Mouse (Mus musculus): ENCODE results near the gene Tnfaip2.
A peak's percentile ranks its signal among the peaks of the same experiment; 100 is the strongest.

The Tnfaip2 gene

DNA sequence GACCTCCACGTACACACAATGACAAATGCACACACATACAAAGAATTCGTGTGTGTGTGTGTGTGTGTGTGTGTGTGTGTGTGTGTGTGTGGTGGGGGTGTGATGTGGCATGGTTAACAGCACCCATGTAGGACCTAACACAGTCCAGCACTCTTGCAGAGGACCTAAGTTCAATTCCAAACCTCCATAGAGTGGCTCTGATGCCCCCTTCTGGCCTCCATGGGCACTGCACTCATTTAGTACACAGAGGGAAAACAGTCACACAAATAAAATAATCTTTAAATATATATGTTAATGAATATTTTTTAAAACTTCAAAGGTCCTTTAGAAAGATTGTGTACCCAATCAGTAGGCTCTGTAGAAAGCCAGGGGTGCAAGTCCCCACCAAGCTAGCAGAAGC lies 37.6 kb downstream of the Tnfaip2 start:
- peak; percentile 19 to 32 for DNase-seq

DNA sequence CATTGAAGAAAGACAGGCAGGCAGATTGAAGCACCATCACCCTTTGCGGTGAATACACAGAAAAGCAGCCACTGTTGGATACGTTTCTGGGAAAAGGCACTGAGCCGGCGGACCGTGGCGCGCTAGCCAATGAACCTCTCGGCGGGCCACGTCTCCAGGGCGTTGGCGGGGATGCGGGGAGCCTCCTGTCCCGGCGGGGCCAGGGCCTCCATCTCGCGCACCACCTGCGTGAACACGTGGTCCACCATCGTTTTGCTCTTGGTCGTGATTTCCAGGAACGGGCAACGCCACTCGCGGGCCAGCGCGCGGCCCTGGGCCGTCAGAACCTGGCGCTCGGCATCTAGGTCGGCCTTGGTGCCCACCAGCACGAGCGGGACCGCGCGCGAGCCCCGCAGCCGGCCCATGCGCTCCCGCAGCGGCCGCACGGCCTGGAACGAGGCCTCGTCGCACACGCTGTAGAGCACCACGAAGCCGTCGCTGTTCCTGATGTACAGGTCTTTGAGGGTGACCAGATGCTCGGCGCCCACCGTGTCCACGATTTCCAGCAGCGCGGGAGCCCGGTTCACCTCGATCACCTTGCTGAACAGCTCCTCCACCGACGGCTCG lies 42.9 kb downstream of the Tnfaip2 start:
- no peak for DNase-seq

DNA sequence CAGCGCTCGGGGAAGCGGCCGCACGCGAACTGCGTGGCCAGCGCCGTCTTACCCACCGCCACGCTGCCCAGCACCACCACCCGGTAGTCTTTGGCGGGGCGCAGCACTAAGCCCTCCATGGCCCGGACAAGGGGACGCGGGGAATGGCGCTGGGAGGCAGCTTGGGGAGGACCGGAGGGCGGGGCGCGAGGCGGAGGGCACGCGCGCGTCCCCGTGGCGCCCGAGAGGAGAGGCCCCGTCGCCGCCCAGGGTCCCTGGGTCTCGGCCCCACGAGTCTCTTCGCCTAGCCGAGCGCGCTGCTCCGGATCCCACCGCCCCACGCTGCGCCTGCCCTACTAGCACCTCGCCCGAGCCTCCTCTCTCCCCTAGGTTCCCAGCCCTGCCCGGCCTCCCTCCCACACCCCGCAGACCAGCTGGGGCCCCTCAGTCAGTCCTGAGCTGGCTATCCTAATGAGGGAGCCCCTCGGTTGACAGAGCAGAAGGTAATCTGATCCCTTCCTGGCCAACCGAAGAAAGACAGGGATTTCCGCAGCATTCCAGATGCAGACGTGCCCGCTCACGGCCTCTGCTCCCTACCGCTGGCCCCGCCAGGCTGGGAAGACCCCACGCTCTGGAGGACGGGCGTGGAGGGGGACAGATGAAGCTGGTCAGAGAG lies 43.5 kb downstream of the Tnfaip2 start, which contains the start of gene Gm266:
Gm266 (minus strand) TSS at position 172 of the 655 bp plus-strand sequence.
- DNase-seq, result no peak

DNA sequence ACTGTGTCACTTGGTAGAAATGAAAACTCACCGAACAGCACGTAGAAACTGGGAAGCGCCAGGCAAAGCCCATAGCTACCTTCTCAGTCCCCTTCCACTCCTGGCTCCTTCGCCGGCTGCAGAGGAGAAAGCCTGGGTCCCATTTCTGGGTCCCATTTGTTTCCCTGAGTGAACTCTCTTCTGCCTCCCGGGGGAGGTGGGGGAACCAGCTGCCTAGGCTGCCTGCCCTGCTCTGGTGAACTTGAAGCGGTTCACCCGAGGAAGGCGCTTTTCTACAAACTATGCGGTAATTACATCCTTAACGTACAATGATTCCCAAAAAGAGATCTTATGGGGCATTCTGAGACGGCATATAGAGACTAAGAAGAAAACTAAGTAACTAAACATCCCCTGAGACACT lies 44.2 kb downstream of the Tnfaip2 start:
- no peak for DNase-seq

DNA sequence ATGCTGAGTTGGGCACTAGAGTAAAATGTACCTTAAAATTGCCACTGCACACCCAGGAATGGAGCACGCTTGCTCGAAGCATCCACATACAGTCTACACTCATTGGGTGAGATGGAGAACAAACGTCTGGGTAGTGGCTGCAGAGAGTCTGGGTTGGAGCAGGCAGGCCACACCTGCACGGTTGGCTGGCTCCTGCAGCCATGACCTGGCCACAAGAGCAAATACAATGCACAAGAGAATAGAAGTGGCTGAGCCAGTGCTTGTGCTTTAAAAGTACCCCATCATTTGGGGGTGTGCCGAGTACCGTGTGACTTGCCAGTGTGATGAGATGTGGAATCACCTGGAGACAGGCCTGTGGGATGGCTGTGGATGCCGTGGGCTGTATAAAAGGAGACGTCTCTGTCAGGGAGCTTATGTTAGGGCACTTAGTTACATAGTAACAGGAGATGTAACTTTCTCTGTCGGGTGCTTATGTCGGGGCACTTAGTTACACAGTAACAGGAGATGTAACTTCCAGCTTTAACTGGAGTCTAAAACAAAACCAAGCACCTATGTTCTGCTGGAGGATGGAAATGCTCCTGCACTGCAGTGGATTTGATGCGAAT lies 47.1 kb downstream of the Tnfaip2 start:
- DNase-seq, result no peak

DNA sequence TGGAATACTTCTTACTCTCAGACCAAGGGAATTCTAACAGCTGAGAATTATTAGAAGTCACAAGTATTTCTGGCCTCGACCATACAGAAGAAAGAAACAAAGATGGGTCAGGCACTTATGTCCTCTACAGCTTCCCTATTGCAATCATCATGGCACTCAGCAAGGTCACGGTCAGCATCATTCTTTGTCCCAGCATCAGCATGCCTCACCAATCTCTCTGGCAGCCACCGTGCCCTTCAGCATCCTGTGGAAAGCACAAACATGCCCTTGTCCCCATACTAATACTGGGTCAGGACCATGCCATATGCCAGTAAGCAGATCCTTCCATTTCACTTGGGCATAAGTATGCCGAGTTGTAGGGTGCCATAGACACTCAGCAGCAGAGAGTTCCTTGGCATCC lies 52.7 kb downstream of the Tnfaip2 start:
- no peak for DNase-seq

DNA sequence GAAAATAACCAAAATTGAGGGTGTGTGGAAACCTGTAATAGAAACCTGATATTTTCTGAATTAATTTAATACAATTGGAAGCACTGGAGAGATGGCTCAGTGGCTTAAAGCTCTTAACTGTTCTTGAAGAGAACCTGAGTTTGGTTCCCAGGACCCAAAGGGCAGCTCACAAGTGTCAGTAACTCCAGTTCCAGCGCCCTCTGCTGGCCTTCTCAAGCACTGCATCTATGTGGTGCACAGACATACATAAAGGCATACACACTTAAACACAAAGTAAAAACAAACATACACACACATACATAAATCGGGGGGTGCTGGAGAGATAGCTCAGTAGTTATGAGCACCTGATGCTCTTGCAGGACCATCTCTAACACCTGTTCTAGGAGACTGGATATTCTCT lies 54.8 kb downstream of the Tnfaip2 start:
- DNase-seq, result no peak

DNA sequence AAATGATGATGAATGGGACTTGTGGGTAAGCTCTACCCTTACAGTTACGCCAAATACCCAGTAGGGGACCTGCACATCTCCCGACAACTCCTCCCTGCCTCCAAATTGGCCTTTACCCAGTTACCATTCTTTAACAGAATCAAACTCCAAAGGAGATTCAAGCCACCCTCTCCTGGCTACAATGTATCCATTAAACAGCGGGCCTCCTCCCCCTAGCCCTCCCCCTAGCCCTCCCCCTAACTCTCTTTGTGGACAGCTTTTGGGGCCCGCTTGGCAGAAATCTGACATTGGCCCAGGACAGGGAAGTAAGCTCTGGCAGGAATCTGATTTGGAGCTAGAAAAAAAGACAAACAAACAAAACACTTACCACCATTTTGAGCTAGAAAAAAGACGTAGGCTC lies 57.3 kb downstream of the Tnfaip2 start:
- no peak for DNase-seq

DNA sequence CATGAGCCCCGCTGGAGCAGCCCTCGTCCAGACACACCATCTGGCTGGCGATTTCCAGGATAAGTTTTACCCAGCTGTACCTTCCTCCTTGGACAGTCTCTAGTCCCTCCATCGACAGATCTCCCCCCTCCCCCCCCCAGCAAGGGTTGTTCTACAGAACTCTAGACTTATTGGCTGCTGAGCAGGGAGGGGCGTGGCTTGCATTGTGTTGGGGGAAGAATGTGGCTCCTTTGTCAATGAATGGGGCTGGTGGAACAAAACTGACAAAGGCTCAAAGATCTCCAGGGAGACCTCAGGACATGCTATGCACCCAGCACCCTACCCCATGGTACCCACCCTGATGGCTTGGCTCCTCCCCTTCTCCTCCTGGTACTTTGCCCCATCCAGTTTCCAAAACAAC lies 58.5 kb downstream of the Tnfaip2 start:
- DNase-seq, result peak in 1 of 2 experiments; percentile 13

DNA sequence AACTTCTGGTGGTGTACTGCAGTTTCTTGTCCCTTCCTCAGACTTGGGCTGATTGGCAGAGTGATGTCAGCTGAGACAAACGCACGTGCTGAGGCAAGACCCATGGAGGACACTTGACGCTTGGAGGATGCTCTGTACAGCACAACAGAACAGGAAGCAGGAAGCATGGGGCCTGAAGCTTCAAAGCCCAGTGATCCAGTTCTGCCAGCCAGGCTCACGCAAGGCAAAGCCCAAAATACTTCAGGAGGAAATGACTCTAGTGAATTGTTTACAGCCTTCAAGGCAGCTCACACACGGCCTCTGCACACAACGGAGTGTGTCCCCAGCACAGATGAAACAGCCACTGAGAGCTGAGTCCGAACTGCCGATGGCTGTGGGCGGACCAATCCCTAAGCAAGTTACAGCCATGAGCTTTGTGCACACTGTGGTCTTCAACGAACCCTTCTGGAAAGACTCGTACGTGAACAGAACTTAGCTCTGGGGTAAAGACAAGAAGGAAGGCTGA lies 60.8 kb downstream of the Tnfaip2 start:
- no peak for DNase-seq

DNA sequence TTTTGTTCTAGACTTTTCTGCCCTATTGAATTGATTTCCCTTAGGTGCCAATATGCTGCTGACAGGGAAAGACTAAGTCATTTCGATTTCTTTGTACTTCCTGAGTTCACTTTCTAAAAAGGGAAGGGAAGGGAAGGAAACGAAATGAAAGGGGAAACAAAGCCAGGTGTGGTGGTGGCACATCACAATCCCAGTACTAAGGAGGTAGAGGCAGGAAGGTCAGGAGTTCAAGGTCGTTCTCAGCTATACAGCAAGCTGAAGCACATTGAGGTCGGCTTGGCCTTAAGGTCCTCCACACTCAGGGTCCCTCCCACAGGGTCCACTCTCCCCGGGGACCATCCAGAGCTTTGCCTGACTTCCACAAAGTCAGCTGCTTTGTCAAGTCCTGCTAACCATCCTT lies 61.3 kb downstream of the Tnfaip2 start:
- DNase-seq, result no peak

Data from cerebellum, adult 18-20 months (tissue).